Mouse (Mus musculus): ENCODE data around the gene Mcrip1.

DNA sequence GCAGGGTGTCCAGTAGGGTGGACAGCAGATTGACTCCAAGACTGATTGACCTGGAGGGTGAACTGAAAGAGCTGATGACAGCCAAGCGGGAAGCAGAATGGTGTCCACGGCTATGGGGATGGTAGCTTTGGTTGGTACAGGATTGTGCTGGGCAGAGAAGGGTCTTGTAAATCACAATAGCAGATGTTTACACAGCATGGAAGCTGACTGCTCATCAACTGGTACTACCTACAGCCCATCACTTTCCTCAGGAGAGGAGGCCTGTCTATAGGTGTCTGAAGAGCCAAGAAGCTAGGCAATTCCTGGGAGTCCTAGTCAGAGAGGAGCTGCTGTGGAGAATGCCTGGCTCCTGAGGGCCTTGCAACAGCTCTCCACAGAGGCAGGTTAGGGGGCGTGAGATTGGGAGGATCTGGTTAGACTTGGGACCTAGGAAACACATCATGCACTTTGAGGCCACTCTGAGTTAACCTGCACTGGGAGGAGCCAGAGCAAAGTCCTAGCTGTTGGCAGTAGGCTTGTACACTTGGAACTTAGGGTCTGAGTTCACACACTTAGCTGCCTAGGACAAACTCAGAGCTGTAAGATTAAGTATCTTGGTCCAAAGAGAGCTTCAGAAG is 26.9 kb upstream of the Mcrip1 start:
- no peak for TF ChIP-seq CTCF (IDR thresholded peaks at IDR 0.05; ENCODE audit: borderline replicate concordance, control insufficient read depth, extremely low read depth, insufficient read depth, low read length, poor library complexity)
- no peak for TF ChIP-seq POLR2A (IDR thresholded peaks at IDR 0.05; ENCODE audit: control insufficient read depth, extremely low read depth, insufficient read depth, low read length, poor library complexity)

All from thymus, adult 2 months (tissue).